Mouse (Mus musculus): ENCODE measurements around the gene Pard3b. TPM values are rescaled to one million over a fixed set of nuclear protein-coding genes. Genes with fewer than 3 reads are reported as not detected.

Pard3b gene
- total and polyA plus RNA-seq, 3 experiments = 0.30 to 0.75 (median 0.63) TPM

GRCm38 (mm10) chr1:62624166-62624565, 985.5 kb downstream of the Pard3b start:
- Histone ChIP-seq H3K4me3 (replicated peaks in 1 of 3; ENCODE audit: low read depth in 2 of 3, low read length in 2 of 3, poor library complexity in 1 of 3) (no peak overlapping the region), H3K4me2 (ENCODE audit: insufficient read depth, low read depth, poor library complexity, severe bottlenecking) (no peak overlapping the region), H3K9me3 (replicated peaks; ENCODE audit: low read length) (no peaks in the 10 kb centered on the region), H3K27ac (ENCODE audit: insufficient read depth, low read depth) (no peak overlapping the region), H3K27me3 (replicated peaks) (no peaks in the 10 kb centered on the region), H3K79me2 (replicated peaks; ENCODE audit: control insufficient read depth, extremely low read depth, insufficient read depth, poor library complexity, severe bottlenecking) (no peaks in the 10 kb centered on the region), H3K9ac (ENCODE audit: insufficient read depth, low read depth) (no peak overlapping the region), H3K4me1 (ENCODE audit: control insufficient read depth in 1 of 2, insufficient read depth in 2 of 2) (peaks cover 0 to 6% of the 10 kb centered on the region in 2 experiments; a peak in 2 of 4 replicates), H3K36me3 (replicated peaks in 1 of 2; ENCODE audit: control insufficient read depth in 1 of 2, insufficient read depth in 1 of 2, low read length in 1 of 2) (no peaks in the 10 kb centered on the region)
- DNase-seq (ENCODE audit: extremely low read depth) = no peak
- dilution Hi-C loops (cut with MboI; ENCODE audit: extremely low pct_ligation_motif_present, extremely low pct_unique_long_range_greater_than_20kb, low sequenced_read_pairs) = no loop called here
- TF ChIP-seq POLR2AphosphoS2 (IDR thresholded peaks at IDR 0.05; ENCODE audit: low read depth, low read length) (no peak), SIN3A (IDR thresholded peaks at IDR 0.05; ENCODE audit: low read length) (no peak), MXI1 (IDR thresholded peaks at IDR 0.05; ENCODE audit: low read depth, low read length) (no peak), JUN (IDR thresholded peaks at IDR 0.05; ENCODE audit: insufficient read depth, low read depth, low read length) (no peak), MAX (IDR thresholded peaks at IDR 0.05; ENCODE audit: low read length) (no peak), JUND (conservative IDR thresholded peaks at IDR 0.05; ENCODE audit: low read depth, low read length) (no peak), NELFE (IDR thresholded peaks at IDR 0.05; ENCODE audit: low read depth, low read length) (no peak), MEF2A (IDR thresholded peaks at IDR 0.05; ENCODE audit: borderline replicate concordance, low read depth, low read length) (no peak), NRF1 (IDR thresholded peaks at IDR 0.05; ENCODE audit: low read depth, low read length) (no peak), RCOR1 (conservative IDR thresholded peaks at IDR 0.05; ENCODE audit: low read depth, low read length) (no peak), POLR2A (IDR thresholded peaks at IDR 0.05; ENCODE audit: low read depth, low read length) (no peak), TBP (conservative IDR thresholded peaks at IDR 0.05; ENCODE audit: low read depth, low read length) (no peak), ZMIZ1 (IDR thresholded peaks at IDR 0.05; ENCODE audit: low read depth, low read length) (no peak)
- in situ Hi-C loops (cut with MboI; ENCODE audit: low pct_ligation_motif_present, low pct_unique_long_range_greater_than_20kb, low sequenced_read_pairs) = no loop called here

- Histone ChIP-seq H3K36me3 (replicated peaks in 1 of 2; ENCODE audit: control insufficient read depth in 1 of 2, insufficient read depth in 1 of 2, low read length in 1 of 2) (no peaks in the 10 kb centered on the region), H3K4me3 (replicated peaks in 1 of 3; ENCODE audit: low read depth in 2 of 3, low read length in 2 of 3, poor library complexity in 1 of 3) (no peak overlapping the region), H3K9ac (ENCODE audit: insufficient read depth, low read depth) (no peak overlapping the region), H3K9me3 (replicated peaks; ENCODE audit: low read length) (no peaks in the 10 kb centered on the region), H3K79me2 (replicated peaks; ENCODE audit: control insufficient read depth, extremely low read depth, insufficient read depth, poor library complexity, severe bottlenecking) (no peaks in the 10 kb centered on the region), H3K27ac (ENCODE audit: insufficient read depth, low read depth) (no peak overlapping the region), H3K27me3 (replicated peaks) (no peaks in the 10 kb centered on the region), H3K4me1 (ENCODE audit: control insufficient read depth in 1 of 2, insufficient read depth in 2 of 2) (peaks cover 0 to 6% of the 10 kb centered on the region in 2 experiments; a peak in 2 of 4 replicates), H3K4me2 (ENCODE audit: insufficient read depth, low read depth, poor library complexity, severe bottlenecking) (no peak overlapping the region)
- in situ Hi-C loops (cut with MboI; ENCODE audit: low pct_ligation_motif_present, low pct_unique_long_range_greater_than_20kb, low sequenced_read_pairs) = no loop called here
- dilution Hi-C loops (cut with MboI; ENCODE audit: extremely low pct_ligation_motif_present, extremely low pct_unique_long_range_greater_than_20kb, low sequenced_read_pairs) = no loop called here
- TF ChIP-seq SMC3 (IDR thresholded peaks at IDR 0.05; ENCODE audit: low read depth, low read length) (no peak), MXI1 (IDR thresholded peaks at IDR 0.05; ENCODE audit: low read depth, low read length) (no peak), POLR2AphosphoS2 (IDR thresholded peaks at IDR 0.05; ENCODE audit: low read depth, low read length) (no peak), MAX (IDR thresholded peaks at IDR 0.05; ENCODE audit: low read length) (no peak)
- no peak for DNase-seq (ENCODE audit: extremely low read depth)
These were observed 986.2 kb downstream of the Pard3b start for GRCm38 (mm10) chr1:62624836-62625235.

- Histone ChIP-seq H3K36me3 (replicated peaks in 1 of 2; ENCODE audit: control insufficient read depth in 1 of 2, insufficient read depth in 1 of 2, low read length in 1 of 2) (no peaks in the 10 kb centered on the region), H3K9ac (ENCODE audit: insufficient read depth, low read depth) (no peak overlapping the region), H3K4me3 (replicated peaks in 1 of 3; ENCODE audit: low read depth in 2 of 3, low read length in 2 of 3, poor library complexity in 1 of 3) (no peak overlapping the region), H3K79me2 (replicated peaks; ENCODE audit: control insufficient read depth, extremely low read depth, insufficient read depth, poor library complexity, severe bottlenecking) (no peaks in the 10 kb centered on the region), H3K4me1 (ENCODE audit: control insufficient read depth in 1 of 2, insufficient read depth in 2 of 2) (peaks cover 0 to 6% of the 10 kb centered on the region in 2 experiments; a peak in 2 of 4 replicates), H3K27ac (ENCODE audit: insufficient read depth, low read depth) (no peak overlapping the region), H3K27me3 (replicated peaks) (no peaks in the 10 kb centered on the region), H3K9me3 (replicated peaks; ENCODE audit: low read length) (no peaks in the 10 kb centered on the region), H3K4me2 (ENCODE audit: insufficient read depth, low read depth, poor library complexity, severe bottlenecking) (no peak overlapping the region)
- dilution Hi-C loops (cut with MboI; ENCODE audit: extremely low pct_ligation_motif_present, extremely low pct_unique_long_range_greater_than_20kb, low sequenced_read_pairs) = no loop called here
- in situ Hi-C loops (cut with MboI; ENCODE audit: low pct_ligation_motif_present, low pct_unique_long_range_greater_than_20kb, low sequenced_read_pairs) = no loop called here
- DNase-seq (ENCODE audit: extremely low read depth) = no peak
- TF ChIP-seq KAT2A (IDR thresholded peaks at IDR 0.05; ENCODE audit: insufficient replicate concordance, low read length) (no peak), JUN (IDR thresholded peaks at IDR 0.05; ENCODE audit: insufficient read depth, low read depth, low read length) (no peak)
These were observed 986.7 kb downstream of the Pard3b start for GRCm38 (mm10) chr1:62625332-62625731.
